Mouse (Mus musculus) kidney, adult 2 months (tissue): ENCODE results near the gene Hrct1.

Experiments used
- CTCF ChIP-seq: fragments of 200-500 bp; conservative IDR thresholded peaks from 2 replicates; pipeline ENCODE4 v1.5.1; 2011; ENCODE audit warnings: low read depth, mild to moderate bottlenecking, control low read depth, low read length, moderate library complexity, mixed read lengths; ENCODE audit not compliant: insufficient read depth, insufficient read length
- POLR2A ChIP-seq: fragments of 200-500 bp; IDR thresholded peaks from one replicate; pipeline ENCODE4 v1.6.1; 2011; ENCODE audit warnings: low read depth, low read length, control low read depth

GRCm38 (mm10) chr4:43695249-43695671 lies 31.7 kb upstream of the Hrct1 start:
- TF ChIP-seq CTCF (no peak), POLR2A (no peak)
